ENCODE assay signal across 20 mouse cellular contexts in genomic region chrX:168907586-168907985, GRCm38 (mm10).
DNase-seq lines count a peak whose midpoint lies in the region; ATAC-seq and TF ChIP-seq lines count a peak whose summit lies in the region.
"Had no signal": no experiment of that assay in that cellular context is flagged by ENCODE, and none has a peak within 500 bp of the region (broad histone marks: within the 10 kb centered on the region; RNA-seq: fewer than 3 reads in every experiment).

No protein-coding gene starts in this region.

- in situ Hi-C loops in ES-E14 (cut with MboI; ENCODE audit: low sequenced_read_pairs in 2 of 2, unreplicated experiment in 2 of 2) = no loop called here

- H3K27ac ChIP-seq in heart, adult 2 months = no peak overlapping the region
- no peak overlapping the region for H3K27ac ChIP-seq in ES-E14 (ENCODE audit: insufficient read depth, low read depth, low read length, poor library complexity, severe bottlenecking)
- H3K27ac ChIP-seq: forebrain, embryonic 10.5 days; limb, embryonic 13.5 days; liver, embryonic 15.5 days had no signal

- DNase-seq in heart, adult 2 months = peak; percentile 14 to 19
- no peak for DNase-seq in heart, postnatal 36 days
- DNase-seq in ES-E14 (ENCODE audit: low read depth, low spot score) (peak; percentile 1), NIH3T3 (ENCODE audit: low read depth) (peak; percentile 51)
- peak; percentile 45 for DNase-seq in lung, postnatal 10 days
- no peak for DNase-seq in cerebellum, postnatal 25 days
- DNase-seq: adrenal gland, postnatal 36 days; cerebellum, adult 11-12 months; cerebellum, postnatal 14 days; layer of hippocampus, postnatal 36 days; midbrain, embryonic 14.5 days; thymus, postnatal 14 days had no signal

- H3K79me2 ChIP-seq in heart, adult 2 months (replicated peaks; ENCODE audit: control insufficient read depth, insufficient read depth, low read length) = no peaks in the 10 kb centered on the region

- H3K9me3 ChIP-seq in ES-E14 (ENCODE audit: control insufficient read depth, insufficient read depth, low read depth, low read length) = no peaks in the 10 kb centered on the region
- H3K9me3 ChIP-seq: forebrain, embryonic 10.5 days; limb, embryonic 13.5 days; liver, embryonic 15.5 days; megakaryocyte, embryonic 14.5 days had no signal

- no peak overlapping the region for H3K4me3 ChIP-seq in heart, adult 2 months
- H3K4me3 ChIP-seq in ES-E14 (ENCODE audit: insufficient read depth in 1 of 2, low read depth in 1 of 2, low read length in 2 of 2, poor library complexity in 1 of 2, severe bottlenecking in 1 of 2) = no peak overlapping the region
- H3K4me3 ChIP-seq: forebrain, embryonic 10.5 days; limb, embryonic 13.5 days; liver, embryonic 15.5 days; megakaryocyte, embryonic 14.5 days; myocyte had no signal

- no peaks in the 10 kb centered on the region for H3K4me1 ChIP-seq in heart, adult 2 months (ENCODE audit: control insufficient read depth, insufficient read depth, low read length)
- no peaks in the 10 kb centered on the region for H3K4me1 ChIP-seq in ES-E14 (ENCODE audit: control insufficient read depth in 2 of 2, insufficient read depth in 2 of 2, low read length in 2 of 2, poor library complexity in 1 of 2)
- H3K4me1 ChIP-seq: forebrain, embryonic 10.5 days; limb, embryonic 13.5 days; liver, embryonic 15.5 days; megakaryocyte, embryonic 14.5 days had no signal

- no peaks in the 10 kb centered on the region for H3K36me3 ChIP-seq in heart, adult 2 months (ENCODE audit: control insufficient read depth, insufficient read depth, low read length)
- no peaks in the 10 kb centered on the region for H3K36me3 ChIP-seq in ES-E14 (ENCODE audit: control insufficient read depth, insufficient read depth, low read length, poor library complexity, severe bottlenecking)
- H3K36me3 ChIP-seq: forebrain, embryonic 10.5 days; limb, embryonic 13.5 days; liver, embryonic 15.5 days had no signal

- TF ChIP-seq EP300 in heart, adult 2 months (IDR thresholded peaks at IDR 0.05; ENCODE audit: insufficient read depth, low read depth, low read length) = no peak

- no peak for TF ChIP-seq POLR2A in heart, adult 2 months (IDR thresholded peaks at IDR 0.05; ENCODE audit: insufficient read depth, low read depth, low read length)

- no peak for TF ChIP-seq CTCF in heart, adult 2 months (IDR thresholded peaks at IDR 0.05)

- ATAC-seq in CD4-positive, CD25-positive, alpha-beta regulatory T cell, adult 4 months = no peak
- ATAC-seq: hindbrain, embryonic 16.5 days; intestine, postnatal 0 days had no signal

- H3K9ac ChIP-seq in heart, adult 2 months (ENCODE audit: low read depth, low read length) = no peak overlapping the region
- H3K9ac ChIP-seq in ES-E14 (ENCODE audit: insufficient read depth, low read depth, low read length, poor library complexity, severe bottlenecking) = no peak overlapping the region
- H3K9ac ChIP-seq: limb, embryonic 13.5 days; liver, embryonic 15.5 days had no signal

- H3K27me3 ChIP-seq in heart, adult 2 months (ENCODE audit: control insufficient read depth, insufficient read depth, low read length) = no peaks in the 10 kb centered on the region
- H3K27me3 ChIP-seq: liver, embryonic 15.5 days; megakaryocyte, embryonic 14.5 days had no signal

- WGBS in heart, adult 2 months = 26% methylated on average over 2 of the region's 2 CpGs

- intact Hi-C loops in heart, adult 2 months (cut with DNase I) = no loop called here
- intact Hi-C loops in heart, postnatal 36 days (cut with DNase I) = no loop called here

TF ChIP-seq in ES-E14, 5 proteins besides CTCF, POLR2A, EP300 and RAD21:
- TF ChIP-seq MAFK (IDR thresholded peaks at IDR 0.05; ENCODE audit: insufficient read depth, low read depth, low read length) = no peak
- TF ChIP-seq ZNF384 (IDR thresholded peaks at IDR 0.05; ENCODE audit: low read depth, low read length) = no peak

Comparison
In these comparisons a context has a peak if more than half of its experiments do, and no peak if none do; other contexts are left out.
1. DNase-seq: peak in heart, adult 2 months (2 of 2), ES-E14 (single experiment), NIH3T3 (single experiment) and lung, postnatal 10 days (single experiment); none in heart, postnatal 36 days (0 of 2) and cerebellum, postnatal 25 days (0 of 2).